Mouse (Mus musculus): ENCODE results near the gene Syne2.
"Not testable (repeated sequence)": the region's sequence is repeated elsewhere in the genome, so short reads cannot be mapped to it uniquely, and the experiment has no call there.

DNA sequence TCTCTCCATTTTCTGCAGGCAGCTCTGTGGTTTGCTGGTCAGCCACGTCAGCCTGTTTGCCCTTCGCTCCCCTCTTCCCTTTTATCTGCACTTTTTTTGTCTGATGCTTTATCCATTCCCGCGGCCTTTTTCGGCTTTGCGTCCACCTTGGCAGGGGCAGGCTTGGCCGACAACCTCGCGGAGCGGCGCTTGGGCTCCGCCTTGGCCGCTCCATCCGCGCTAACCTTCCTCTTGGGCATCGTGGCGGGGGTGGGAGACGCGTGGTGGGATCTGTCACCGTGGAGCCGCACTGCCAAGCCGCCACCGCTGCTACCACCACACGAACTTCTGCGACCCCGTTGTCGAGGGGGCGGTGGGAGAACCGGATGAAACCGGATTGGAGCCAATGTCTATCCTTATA, 334.5 kb downstream of the Syne2 start:
- not testable (repeated sequence) for TF ChIP-seq POLR2A (IDR thresholded peaks at IDR 0.05; ENCODE audit: borderline replicate concordance, extremely low read depth, low read depth, low read length); CTCF (IDR thresholded peaks at IDR 0.05; ENCODE audit: insufficient read depth, low read length)
